Mouse (Mus musculus): Measurements from ENCODE around the gene Akap8l.

DNA sequence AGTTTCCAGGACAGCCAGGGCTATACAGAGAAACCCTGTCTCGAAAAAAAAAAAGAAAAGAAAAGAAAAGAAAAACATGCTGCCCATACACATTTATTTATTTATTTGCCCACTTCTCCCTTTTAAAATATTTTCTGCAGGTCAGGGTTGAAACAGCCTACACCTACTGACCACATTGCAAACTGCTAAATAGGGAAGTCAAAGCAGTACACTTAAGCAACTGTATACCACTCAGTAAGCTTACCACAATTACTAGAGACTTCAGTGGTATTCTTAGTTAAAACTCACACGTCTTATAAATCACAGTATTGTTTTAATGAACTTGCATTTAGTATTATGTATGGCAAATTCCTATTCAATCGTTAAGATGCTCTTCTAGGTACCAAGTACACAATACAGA, 69.8 kb downstream of the Akap8l start:
- no peak for TF ChIP-seq CTCF (conservative IDR thresholded peaks at IDR 0.05; ENCODE audit: insufficient read depth, insufficient read length, low read depth, low read length)
- TF ChIP-seq POLR2A (IDR thresholded peaks at IDR 0.05; ENCODE audit: low read depth, low read length) = no peak
